Mouse (Mus musculus) kidney, embryonic 14.5 days (tissue): ENCODE measurements at regions not wholly inside any gene's neighbourhood (a gene's known extent, or its start where the extent isn't known, plus 50 kb on each side); places are given as distances from the start of the nearest gene placed in this dataset.

ENCODE experiments used
- ATAC-seq: fragments of 200-750 bp; cut with Nextera tagmentation; 2 replicates; pipeline ENCODE4 v1.8.0; 2017; ENCODE audit warnings: moderate number of reproducible peaks, mild to moderate bottlenecking, moderate TSS enrichment, moderate library complexity; ENCODE audit not compliant: low FRiP score, low TSS enrichment
- H3K27ac ChIP-seq: fragments of 300-500 bp; sonication (generic); 2 replicates; pipeline ENCODE4 v1.5.1; 2014; ENCODE audit warnings: low read depth, mild to moderate bottlenecking, low read length, moderate library complexity, mixed read lengths
- H3K27me3 ChIP-seq: fragments of 300-500 bp; sonication (generic); 2 replicates; pipeline ENCODE4 v1.6.1; 2014; ENCODE audit warnings: mild to moderate bottlenecking, low read length; ENCODE audit not compliant: control insufficient read depth, insufficient read depth
- H3K36me3 ChIP-seq: fragments of 300-500 bp; sonication (generic); 2 replicates; pipeline ENCODE4 v1.6.1; 2014; ENCODE audit warnings: low read length, mixed read lengths; ENCODE audit not compliant: control insufficient read depth, insufficient read depth
- H3K4me1 ChIP-seq: fragments of 300-500 bp; sonication (generic); 2 replicates; pipeline ENCODE4 v1.6.1; 2014; ENCODE audit warnings: low read length, mixed read lengths; ENCODE audit not compliant: control insufficient read depth, insufficient read depth
- H3K4me2 ChIP-seq: fragments of 300-500 bp; sonication (generic); replicated peaks from 2 replicates; pipeline ENCODE4 v1.6.1; 2014; ENCODE audit warnings: low read depth, mild to moderate bottlenecking, low read length
- H3K4me3 ChIP-seq: fragments of 300-500 bp; sonication (generic); 2 replicates; pipeline ENCODE4 v1.5.1; 2014; ENCODE audit warnings: mild to moderate bottlenecking, low read length
- H3K9ac ChIP-seq: fragments of 300-500 bp; sonication (generic); 2 replicates; pipeline ENCODE4 v1.6.1; 2014; ENCODE audit warnings: low read depth, mild to moderate bottlenecking, low read length, moderate library complexity
- H3K9me3 ChIP-seq: fragments of 300-500 bp; sonication (generic); 2 replicates; pipeline ENCODE4 v1.6.1; 2016; ENCODE audit warnings: low read length; ENCODE audit not compliant: control insufficient read depth
- WGBS: fragments of 180-500 bp; shearing (Covaris S2); extraction: QIAGEN DNeasy Blood & Tissue Kit; methylation state at CpG from one replicate; pipeline ENCODE4 v1.1.7; 2014; 5-methylcytosine and 5-hydroxymethylcytosine counted together

DNA sequence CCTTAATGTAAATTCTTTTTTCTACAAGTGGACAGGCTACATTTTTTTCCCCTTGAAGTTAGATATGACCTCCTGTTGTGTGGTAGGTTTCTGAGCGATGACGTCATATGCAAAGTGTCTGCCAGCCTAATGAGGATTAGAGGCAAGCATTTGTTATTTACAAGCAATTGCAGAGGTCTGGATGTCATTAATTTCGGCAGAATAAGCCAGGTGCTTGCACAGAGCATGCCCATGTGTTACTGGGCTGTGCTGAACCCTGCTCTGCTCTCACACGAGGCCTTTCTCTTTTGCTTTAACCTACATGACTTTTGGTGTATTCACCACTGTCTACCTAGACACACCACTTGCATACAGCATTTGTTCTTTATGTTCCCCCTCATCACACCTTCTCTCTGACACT, 316.5 kb downstream of the Mef2c start:
- Histone ChIP-seq H3K4me1 (no peaks in the 10 kb centered on the region), H3K27ac (no peak overlapping the region), H3K9me3 (no peaks in the 10 kb centered on the region), H3K4me2 (no peak overlapping the region), H3K36me3 (no peaks in the 10 kb centered on the region), H3K9ac (no peak overlapping the region), H3K27me3 (no peaks in the 10 kb centered on the region), H3K4me3 (no peak overlapping the region)
- WGBS = 63% methylated on average over 4 of the region's 4 CpGs
- no peak for ATAC-seq

DNA sequence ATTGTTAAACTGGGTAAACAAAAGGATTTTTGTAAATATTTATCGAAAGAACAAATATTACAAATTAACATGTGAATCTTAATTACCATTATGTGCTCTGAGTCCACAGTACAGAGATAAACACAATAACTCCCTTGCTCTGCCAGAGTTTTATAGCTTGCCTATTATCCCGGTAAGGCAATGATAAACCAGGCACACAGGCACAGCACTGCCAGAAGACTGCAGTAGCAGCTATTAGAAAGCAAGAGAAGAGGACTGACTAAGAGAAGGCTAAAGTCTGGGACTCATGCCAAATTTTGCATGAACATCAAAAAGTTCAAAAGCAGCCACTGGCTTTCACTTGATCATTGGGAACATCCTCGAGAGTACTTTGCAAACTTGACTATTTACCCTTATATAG, 316.9 kb downstream of the Mef2c start:
- Histone ChIP-seq H3K4me3 (no peak overlapping the region), H3K9me3 (no peaks in the 10 kb centered on the region), H3K27ac (no peak overlapping the region), H3K9ac (no peak overlapping the region), H3K27me3 (no peaks in the 10 kb centered on the region), H3K4me1 (no peaks in the 10 kb centered on the region), H3K4me2 (no peak overlapping the region), H3K36me3 (no peaks in the 10 kb centered on the region)
- no peak for ATAC-seq
- 74% methylated on average over 3 of the region's 3 CpGs for WGBS

DNA sequence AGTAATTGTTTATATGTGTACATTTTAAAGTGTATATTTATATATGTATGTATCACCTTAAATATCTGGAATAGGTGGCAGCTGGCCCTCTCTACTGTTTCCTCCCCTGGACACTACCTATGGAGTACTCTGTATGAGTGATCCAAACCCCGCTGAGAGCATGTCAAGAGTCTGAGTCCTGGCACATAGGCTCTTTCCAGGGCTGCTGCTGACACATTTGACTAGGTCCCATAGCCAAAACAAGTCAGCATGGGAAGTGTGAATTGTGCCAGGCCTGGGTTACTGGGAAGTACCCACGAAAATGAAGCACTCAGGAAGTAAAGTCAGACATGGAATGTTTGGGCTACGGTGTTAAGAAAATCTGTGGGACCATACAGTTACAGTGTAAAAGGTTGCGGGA, 321.1 kb downstream of the Mef2c start:
- 83% methylated on average over 4 of the region's 4 CpGs for WGBS

DNA sequence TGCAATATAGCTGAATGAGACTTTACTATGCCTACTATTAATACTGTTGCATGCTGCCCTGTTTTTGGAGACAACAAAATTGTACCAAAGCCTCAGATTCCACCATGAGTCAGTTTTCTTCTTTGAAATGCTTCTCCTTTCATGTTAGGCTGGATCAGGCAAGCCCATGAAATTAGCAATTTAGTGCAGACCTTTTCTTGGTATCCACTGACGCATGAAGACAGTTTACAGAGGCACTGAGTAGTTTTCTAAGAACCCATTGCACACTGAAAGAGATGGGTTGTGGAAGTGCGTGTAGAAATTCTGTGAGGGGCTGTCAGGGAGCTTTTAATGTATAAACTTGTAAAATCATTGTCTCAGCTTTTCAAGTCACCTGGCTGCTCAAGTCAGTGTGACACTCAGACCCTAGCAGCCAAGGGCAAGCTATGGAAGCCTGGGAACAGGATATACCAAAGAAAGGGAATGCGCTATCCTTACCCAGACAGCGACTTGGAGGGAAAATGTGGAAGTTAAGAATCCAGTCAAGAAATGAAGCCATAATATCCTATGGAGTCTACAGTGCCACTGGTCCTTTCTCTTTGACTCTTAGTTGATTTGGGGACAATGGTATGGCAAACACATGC, 323.1 kb downstream of the Mef2c start:
- no peak for ATAC-seq
- Histone ChIP-seq H3K27ac (no peak overlapping the region), H3K4me3 (no peak overlapping the region), H3K27me3 (no peaks in the 10 kb centered on the region), H3K9me3 (no peaks in the 10 kb centered on the region), H3K9ac (no peak overlapping the region), H3K4me2 (no peak overlapping the region), H3K4me1 (no peaks in the 10 kb centered on the region), H3K36me3 (no peaks in the 10 kb centered on the region)
- WGBS = 80% methylated on average over 4 of the region's 4 CpGs

More for the DNA sequence above, 321.1 kb downstream of the Mef2c start:
- no peak overlapping the region for H3K9ac ChIP-seq
- no peaks in the 10 kb centered on the region for H3K9me3 ChIP-seq
- H3K4me2 ChIP-seq = no peak overlapping the region
- no peaks in the 10 kb centered on the region for H3K4me1 ChIP-seq
- no peak overlapping the region for H3K4me3 ChIP-seq
- H3K27ac ChIP-seq = no peak overlapping the region
- H3K27me3 ChIP-seq = no peaks in the 10 kb centered on the region
- no peak for ATAC-seq
- H3K36me3 ChIP-seq = no peaks in the 10 kb centered on the region

DNA sequence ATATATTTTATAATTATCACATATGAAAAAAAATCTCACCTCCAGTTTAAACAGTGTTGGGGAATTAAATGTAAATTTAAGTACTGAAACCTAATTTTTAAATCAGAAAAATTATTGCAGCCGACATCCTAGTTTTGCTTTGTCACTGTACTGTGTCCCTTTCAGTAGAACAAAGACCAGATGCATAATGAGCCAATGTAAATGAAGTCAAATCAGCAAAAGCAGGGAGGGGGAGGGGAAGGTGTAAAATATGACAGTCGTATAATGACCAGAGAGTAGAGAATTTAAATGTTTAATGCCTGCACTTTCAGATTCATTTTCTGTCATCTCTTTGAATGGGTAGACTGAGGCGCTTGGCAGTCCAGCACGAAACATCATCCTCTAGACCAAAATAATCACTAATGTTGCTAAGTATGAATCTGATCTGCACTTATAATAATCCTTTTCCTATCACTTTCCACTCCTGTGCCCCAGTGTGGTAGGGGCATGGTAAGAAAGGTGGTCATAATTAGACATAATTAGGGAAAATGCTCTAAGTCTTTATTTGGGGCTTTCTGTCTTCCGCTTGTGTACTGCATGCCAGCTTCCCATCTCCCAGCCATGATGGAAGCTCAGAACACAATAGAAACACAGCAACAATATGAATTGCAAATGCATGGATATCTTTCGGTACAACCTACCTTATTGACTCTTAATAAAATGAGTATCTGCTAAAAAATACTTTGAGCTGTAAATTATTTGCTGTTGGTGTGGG, 356.0 kb upstream of the Tmem161b start:
- 88% methylated on average over 6 of the region's 6 CpGs for WGBS
- no peak overlapping the region for H3K4me2 ChIP-seq
- no peaks in the 10 kb centered on the region for H3K27me3 ChIP-seq
- H3K4me1 ChIP-seq = no peaks in the 10 kb centered on the region
- no peak overlapping the region for H3K4me3 ChIP-seq
- H3K36me3 ChIP-seq = no peaks in the 10 kb centered on the region
- no peak overlapping the region for H3K27ac ChIP-seq
- ATAC-seq = no peak
- H3K9me3 ChIP-seq = no peaks in the 10 kb centered on the region
- H3K9ac ChIP-seq = no peak overlapping the region

DNA sequence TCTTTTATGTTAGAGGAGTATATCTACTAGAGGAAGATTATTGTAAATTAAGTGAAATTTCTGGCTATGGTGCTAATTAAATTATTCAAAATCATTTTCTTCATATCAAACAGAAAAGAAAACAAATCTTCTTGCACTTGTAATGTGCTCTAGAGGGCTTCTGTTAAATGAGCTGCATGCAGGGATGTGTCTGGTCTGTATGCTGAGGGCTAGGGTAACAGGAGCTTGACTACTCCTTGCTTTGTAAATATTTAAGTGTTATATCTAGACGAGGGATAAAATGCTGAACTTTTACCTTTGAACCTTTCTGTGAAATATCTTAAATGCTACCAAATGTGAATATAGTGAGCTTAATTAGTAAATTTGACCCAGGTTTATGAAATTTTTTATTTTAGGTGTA, 354.9 kb upstream of the Tmem161b start:
- no peak overlapping the region for H3K9ac ChIP-seq
- no peaks in the 10 kb centered on the region for H3K27me3 ChIP-seq
- no peak overlapping the region for H3K27ac ChIP-seq
- H3K4me2 ChIP-seq = no peak overlapping the region
- H3K4me3 ChIP-seq = no peak overlapping the region
- 68% methylated on average over 1 of the region's 1 CpGs for WGBS
- H3K9me3 ChIP-seq = no peaks in the 10 kb centered on the region
- no peak for ATAC-seq
- H3K4me1 ChIP-seq = no peaks in the 10 kb centered on the region
- no peaks in the 10 kb centered on the region for H3K36me3 ChIP-seq

DNA sequence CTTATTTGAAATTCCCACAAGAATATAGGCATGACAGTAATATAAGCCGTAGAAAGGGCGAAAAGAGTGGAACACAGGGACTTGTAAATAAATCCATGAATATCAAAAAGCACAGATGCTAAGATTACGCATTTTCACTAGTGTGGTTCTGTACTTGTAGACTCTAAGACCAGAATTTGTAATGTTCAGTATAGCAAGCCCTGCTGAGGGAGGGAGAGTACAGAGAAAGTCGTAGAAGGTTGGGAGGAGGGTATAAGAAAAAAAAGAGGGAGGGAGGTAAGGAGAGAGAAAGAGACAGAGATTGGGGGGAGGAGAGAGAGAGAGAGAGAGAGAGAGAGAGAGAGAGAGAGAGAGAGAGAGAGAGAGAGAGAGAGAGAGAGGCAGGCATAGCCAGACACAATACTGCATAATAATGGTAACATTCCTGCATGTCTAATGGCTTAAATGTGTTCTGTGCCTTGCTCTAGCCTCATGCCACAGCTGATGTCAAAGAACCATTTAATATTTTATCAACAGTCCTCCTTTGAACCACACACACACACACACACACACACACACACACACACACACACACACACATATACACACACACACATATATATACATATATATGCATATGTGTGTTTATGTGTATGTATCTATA, 354.1 kb upstream of the Tmem161b start:
- no peak overlapping the region for H3K27ac ChIP-seq
- no peak overlapping the region for H3K4me2 ChIP-seq
- no peaks in the 10 kb centered on the region for H3K4me1 ChIP-seq
- H3K36me3 ChIP-seq = no peaks in the 10 kb centered on the region
- no peak for ATAC-seq
- H3K27me3 ChIP-seq = no peaks in the 10 kb centered on the region
- no peak overlapping the region for H3K4me3 ChIP-seq
- no peaks in the 10 kb centered on the region for H3K9me3 ChIP-seq
- H3K9ac ChIP-seq = no peak overlapping the region
- WGBS = 82% methylated on average over 4 of the region's 4 CpGs

DNA sequence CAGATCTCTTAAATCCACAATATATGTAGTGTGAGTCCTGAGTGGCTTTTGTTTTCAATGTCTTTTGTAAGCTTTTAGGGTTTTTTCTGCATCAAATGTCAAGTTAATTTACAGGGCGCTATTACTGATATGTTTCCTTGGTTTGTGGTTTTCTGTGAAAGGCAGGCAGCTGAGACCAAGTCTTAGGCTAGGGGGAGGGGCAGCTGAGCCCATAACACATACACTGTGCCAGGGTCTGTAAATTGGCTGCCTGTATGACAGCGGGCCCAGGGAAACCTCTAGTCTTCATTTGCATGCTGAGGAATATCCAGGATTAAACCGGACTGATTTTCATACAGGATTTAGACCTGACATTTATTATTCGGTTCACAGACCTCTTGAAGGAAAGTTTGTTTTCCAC, 353.2 kb upstream of the Tmem161b start:
- H3K9me3 ChIP-seq = no peaks in the 10 kb centered on the region
- WGBS = 61% methylated on average over 4 of the region's 4 CpGs

DNA sequence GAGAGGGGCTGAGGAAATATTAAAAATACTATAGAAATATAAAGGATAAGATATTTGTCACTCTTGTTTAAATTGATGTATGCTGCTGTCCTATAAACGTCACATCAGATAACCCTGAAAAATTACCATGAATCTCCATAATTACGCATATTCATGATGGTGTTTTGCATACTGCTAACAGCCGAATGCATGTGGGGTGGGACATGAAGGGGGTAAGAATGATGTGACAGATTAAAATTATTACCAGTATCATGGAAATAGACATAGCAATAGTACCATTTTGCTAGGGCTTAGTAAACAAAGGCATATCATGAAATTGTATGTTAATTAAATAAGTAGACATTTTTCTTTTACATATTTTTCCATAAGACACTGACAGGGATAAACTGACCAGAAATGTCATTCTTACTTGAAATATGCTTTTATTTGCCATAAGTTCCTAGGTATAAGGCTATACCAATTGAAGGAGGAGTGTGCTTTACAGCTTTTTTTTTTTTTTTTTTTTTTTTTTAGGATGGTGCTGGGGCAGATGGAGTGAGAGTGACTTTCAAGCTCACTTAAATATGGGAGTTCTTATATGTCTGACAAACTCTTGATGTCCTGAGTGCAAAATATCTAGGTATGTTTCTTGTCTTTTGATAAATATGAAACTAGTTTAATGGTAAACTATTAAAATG, 349.8 kb upstream of the Tmem161b start:
- 69% methylated on average over 3 of the region's 3 CpGs for WGBS
- no peak overlapping the region for H3K9ac ChIP-seq

More for the DNA sequence above, 353.2 kb upstream of the Tmem161b start:
- H3K4me1 ChIP-seq = no peaks in the 10 kb centered on the region
- no peaks in the 10 kb centered on the region for H3K27me3 ChIP-seq
- no peak overlapping the region for H3K4me3 ChIP-seq
- H3K27ac ChIP-seq = no peak overlapping the region
- no peak overlapping the region for H3K9ac ChIP-seq
- H3K4me2 ChIP-seq = no peak overlapping the region
- no peak for ATAC-seq
- no peaks in the 10 kb centered on the region for H3K36me3 ChIP-seq

More for the DNA sequence above, 349.8 kb upstream of the Tmem161b start:
- Histone ChIP-seq H3K36me3 (no peaks in the 10 kb centered on the region), H3K27ac (no peak overlapping the region), H3K27me3 (no peaks in the 10 kb centered on the region), H3K9me3 (no peaks in the 10 kb centered on the region), H3K4me2 (no peak overlapping the region), H3K4me3 (no peak overlapping the region), H3K4me1 (no peaks in the 10 kb centered on the region)
- no peak for ATAC-seq
